Mouse (Mus musculus) kidney, embryonic 14.5 days (tissue): ENCODE measurements at regions not wholly inside any gene's neighbourhood (a gene's known extent, or its start where the extent isn't known, plus 50 kb on each side); places are given as distances from the start of the nearest gene placed in this dataset.
"Not testable (repeated sequence)": the region's sequence is repeated elsewhere in the genome, so short reads cannot be mapped to it uniquely, and the experiment has no call there.

Experiments
- ATAC-seq: fragments of 200-750 bp; cut with Nextera tagmentation; 2 replicates; pipeline ENCODE4 v1.8.0; 2017; ENCODE audit warnings: moderate number of reproducible peaks, mild to moderate bottlenecking, moderate TSS enrichment, moderate library complexity; ENCODE audit not compliant: low FRiP score, low TSS enrichment
- H3K27ac ChIP-seq: fragments of 300-500 bp; sonication (generic); 2 replicates; pipeline ENCODE4 v1.5.1; 2014; ENCODE audit warnings: low read depth, mild to moderate bottlenecking, low read length, moderate library complexity, mixed read lengths
- H3K27me3 ChIP-seq: fragments of 300-500 bp; sonication (generic); 2 replicates; pipeline ENCODE4 v1.6.1; 2014; ENCODE audit warnings: mild to moderate bottlenecking, low read length; ENCODE audit not compliant: control insufficient read depth, insufficient read depth
- H3K36me3 ChIP-seq: fragments of 300-500 bp; sonication (generic); 2 replicates; pipeline ENCODE4 v1.6.1; 2014; ENCODE audit warnings: low read length, mixed read lengths; ENCODE audit not compliant: control insufficient read depth, insufficient read depth
- H3K4me1 ChIP-seq: fragments of 300-500 bp; sonication (generic); 2 replicates; pipeline ENCODE4 v1.6.1; 2014; ENCODE audit warnings: low read length, mixed read lengths; ENCODE audit not compliant: control insufficient read depth, insufficient read depth
- H3K4me2 ChIP-seq: fragments of 300-500 bp; sonication (generic); replicated peaks from 2 replicates; pipeline ENCODE4 v1.6.1; 2014; ENCODE audit warnings: low read depth, mild to moderate bottlenecking, low read length
- H3K4me3 ChIP-seq: fragments of 300-500 bp; sonication (generic); 2 replicates; pipeline ENCODE4 v1.5.1; 2014; ENCODE audit warnings: mild to moderate bottlenecking, low read length
- H3K9ac ChIP-seq: fragments of 300-500 bp; sonication (generic); 2 replicates; pipeline ENCODE4 v1.6.1; 2014; ENCODE audit warnings: low read depth, mild to moderate bottlenecking, low read length, moderate library complexity
- H3K9me3 ChIP-seq: fragments of 300-500 bp; sonication (generic); 2 replicates; pipeline ENCODE4 v1.6.1; 2016; ENCODE audit warnings: low read length; ENCODE audit not compliant: control insufficient read depth
- WGBS: fragments of 180-500 bp; shearing (Covaris S2); extraction: QIAGEN DNeasy Blood & Tissue Kit; methylation state at CpG from one replicate; pipeline ENCODE4 v1.1.7; 2014; 5-methylcytosine and 5-hydroxymethylcytosine counted together

DNA sequence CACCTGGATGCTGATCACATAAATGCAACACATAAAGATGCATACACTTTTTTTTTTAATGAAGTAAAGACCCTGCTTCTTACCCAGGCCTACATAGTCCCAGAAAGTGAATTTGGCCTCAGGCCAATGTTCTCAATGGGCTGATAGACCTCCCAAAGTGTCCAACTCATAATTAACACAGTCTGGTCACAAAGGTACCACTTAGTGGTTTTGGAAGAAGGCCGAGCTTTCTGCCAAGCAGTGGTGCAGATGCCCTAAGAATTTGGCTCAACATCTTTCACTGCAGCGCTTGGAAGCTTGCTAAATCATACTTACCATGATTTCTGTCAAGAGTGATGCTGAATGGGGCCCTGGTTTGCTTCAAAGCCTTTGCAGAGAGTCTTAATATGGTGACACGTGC lies 706.4 kb upstream of the Rag2 start:
- H3K4me3 ChIP-seq = no peak overlapping the region
- no peak for ATAC-seq
- no peaks in the 10 kb centered on the region for H3K36me3 ChIP-seq
- no peaks in the 10 kb centered on the region for H3K27me3 ChIP-seq
- 89% methylated on average over 3 of the region's 3 CpGs for WGBS
- H3K9ac ChIP-seq = no peak overlapping the region
- no peaks in the 10 kb centered on the region for H3K9me3 ChIP-seq
- no peak overlapping the region for H3K4me2 ChIP-seq
- H3K27ac ChIP-seq = no peak overlapping the region
- no peaks in the 10 kb centered on the region for H3K4me1 ChIP-seq

DNA sequence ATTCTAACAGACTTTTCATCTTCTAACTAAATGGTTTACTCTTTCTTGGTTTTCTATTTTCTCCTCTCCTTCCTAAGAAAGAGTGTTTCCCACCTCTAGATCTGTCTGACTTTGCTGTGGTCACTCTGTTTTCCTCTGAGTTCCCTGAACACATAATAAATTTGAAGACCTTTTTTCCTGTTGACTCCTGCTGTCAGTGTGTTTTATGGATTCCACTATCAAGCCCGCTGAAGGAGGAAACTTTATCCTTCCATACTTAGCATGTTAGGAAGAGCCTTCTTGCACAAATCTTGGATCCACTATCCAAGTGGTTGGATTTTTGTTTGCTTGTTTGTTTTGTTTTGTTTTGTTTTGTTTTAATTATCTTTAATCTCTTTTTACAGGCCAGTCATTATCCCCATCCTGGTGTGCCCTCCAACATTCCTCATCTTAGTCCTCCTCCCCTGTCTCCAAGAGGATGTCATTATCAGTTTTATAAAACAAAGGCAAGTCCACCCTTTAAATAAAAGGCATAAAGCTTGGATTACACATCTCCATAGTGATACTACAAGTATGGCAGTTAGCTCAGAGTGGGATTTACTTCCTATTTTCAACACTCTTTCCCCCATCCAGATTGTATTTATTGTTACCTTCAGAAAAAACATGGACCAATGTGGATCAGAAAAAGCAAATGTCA lies 704.8 kb upstream of the Rag2 start:
- no peak overlapping the region for H3K9ac ChIP-seq
- WGBS = 20% methylated on average over 1 of the region's 1 CpGs

DNA sequence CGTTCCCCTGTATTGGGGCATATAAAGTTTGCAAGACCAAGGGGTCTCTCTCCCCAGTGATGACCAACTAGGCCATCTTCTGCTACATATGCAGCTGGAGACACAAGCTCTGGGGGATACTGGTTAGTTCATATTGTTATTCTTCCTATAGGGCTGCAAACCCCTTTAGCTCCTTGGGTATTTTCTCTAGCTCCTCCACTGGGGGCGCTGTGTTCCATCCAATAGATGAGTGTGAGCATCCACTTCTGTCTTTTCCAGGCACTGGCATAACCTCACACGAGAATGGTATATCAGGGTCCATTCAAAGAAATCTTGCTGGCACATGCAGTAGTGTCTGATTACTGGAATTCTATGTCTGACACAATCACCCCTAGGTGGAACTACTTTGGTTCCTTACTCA lies 675.9 kb upstream of the Rag2 start:
- not testable (repeated sequence) for H3K4me1 ChIP-seq, ATAC-seq, H3K9ac ChIP-seq, H3K27me3 ChIP-seq, H3K27ac ChIP-seq, H3K9me3 ChIP-seq, H3K4me3 ChIP-seq, H3K4me2 ChIP-seq, H3K36me3 ChIP-seq
- WGBS = 48% methylated on average over 3 of the region's 3 CpGs

More for the DNA sequence above, 704.8 kb upstream of the Rag2 start:
- H3K36me3 ChIP-seq = no peaks in the 10 kb centered on the region
- no peak overlapping the region for H3K4me2 ChIP-seq
- no peaks in the 10 kb centered on the region for H3K9me3 ChIP-seq
- no peaks in the 10 kb centered on the region for H3K27me3 ChIP-seq
- no peak overlapping the region for H3K4me3 ChIP-seq
- H3K4me1 ChIP-seq = no peaks in the 10 kb centered on the region
- H3K27ac ChIP-seq = no peak overlapping the region
- ATAC-seq = peak; percentile 81; the same call in 1 of the 2 replicates

DNA sequence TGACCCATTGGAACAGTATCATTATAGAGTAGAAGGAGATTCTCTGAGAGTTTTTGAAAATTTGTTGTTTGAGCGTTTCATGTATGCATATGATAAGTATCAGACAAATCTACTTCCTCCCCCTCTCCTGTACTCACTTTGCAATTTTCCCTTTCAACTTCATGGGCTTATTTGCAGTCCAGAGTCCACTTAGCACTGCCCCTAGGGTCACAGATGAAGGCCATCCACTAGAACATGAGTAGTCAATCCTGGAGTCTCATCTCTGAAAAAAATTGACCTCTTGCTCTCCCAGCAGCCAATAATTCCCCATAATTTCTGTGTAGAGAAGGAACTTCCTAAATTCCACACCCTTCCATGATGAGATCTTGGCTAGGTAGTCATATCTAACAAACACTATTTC lies 665.1 kb upstream of the Rag2 start:
- WGBS = 63% methylated on average over 1 of the region's 1 CpGs
- no peaks in the 10 kb centered on the region for H3K4me1 ChIP-seq
- ATAC-seq = no peak

GRCm38 (mm10) chr2:100964584-100964983 lies 659.9 kb upstream of the Rag2 start:
- no peaks in the 10 kb centered on the region for H3K4me1 ChIP-seq
- no peak overlapping the region for H3K9ac ChIP-seq
- H3K27ac ChIP-seq = no peak overlapping the region
- no peak for ATAC-seq
- H3K27me3 ChIP-seq = no peaks in the 10 kb centered on the region
- H3K9me3 ChIP-seq = no peaks in the 10 kb centered on the region
- no peaks in the 10 kb centered on the region for H3K36me3 ChIP-seq
- no peak overlapping the region for H3K4me2 ChIP-seq
- H3K4me3 ChIP-seq = no peak overlapping the region
- 93% methylated on average over 2 of the region's 2 CpGs for WGBS

More for the DNA sequence above, 665.1 kb upstream of the Rag2 start:
- Histone ChIP-seq H3K9me3 (no peaks in the 10 kb centered on the region), H3K27me3 (no peaks in the 10 kb centered on the region), H3K4me2 (no peak overlapping the region), H3K9ac (no peak overlapping the region), H3K4me3 (no peak overlapping the region), H3K36me3 (no peaks in the 10 kb centered on the region), H3K27ac (no peak overlapping the region)

GRCm38 (mm10) chr2:100977202-100977601 lies 647.3 kb upstream of the Rag2 start:
- peak; percentile 64; the same call in 1 of the 2 replicates for ATAC-seq
- H3K4me1 ChIP-seq = no peaks in the 10 kb centered on the region
- H3K9ac ChIP-seq = no peak overlapping the region
- H3K36me3 ChIP-seq = no peaks in the 10 kb centered on the region
- no peaks in the 10 kb centered on the region for H3K27me3 ChIP-seq
- H3K27ac ChIP-seq = no peak overlapping the region
- no peak overlapping the region for H3K4me2 ChIP-seq
- no peak overlapping the region for H3K4me3 ChIP-seq
- no peaks in the 10 kb centered on the region for H3K9me3 ChIP-seq

GRCm38 (mm10) chr2:100982362-100982761 lies 642.2 kb upstream of the Rag2 start:
- Histone ChIP-seq H3K36me3 (no peaks in the 10 kb centered on the region), H3K27me3 (no peaks in the 10 kb centered on the region), H3K4me2 (no peak overlapping the region), H3K9me3 (no peaks in the 10 kb centered on the region), H3K27ac (no peak overlapping the region), H3K4me3 (no peak overlapping the region), H3K4me1 (no peaks in the 10 kb centered on the region), H3K9ac (no peak overlapping the region)
- WGBS = 14% methylated on average over 1 of the region's 1 CpGs
- ATAC-seq = peak; percentile 82; the same call in 1 of the 2 replicates

DNA sequence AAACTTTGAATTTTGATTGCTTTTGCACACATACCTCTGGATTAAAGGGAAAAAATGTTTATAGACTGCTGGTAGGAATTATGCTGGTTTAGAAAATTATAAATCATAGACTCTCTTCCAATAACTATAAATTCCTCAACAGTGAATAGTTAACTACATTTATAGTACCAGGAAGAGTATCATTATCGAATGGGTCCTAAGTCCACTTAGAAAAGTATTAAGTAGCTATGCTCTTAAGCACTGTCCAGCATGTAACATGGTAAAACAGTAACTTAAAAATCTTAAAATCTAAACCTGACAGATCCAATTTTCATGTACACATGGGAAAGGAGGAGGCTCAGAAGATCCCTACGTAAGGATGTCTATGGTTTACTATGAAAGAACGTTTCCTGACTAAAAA lies 609.2 kb upstream of the Rag2 start:
- no peaks in the 10 kb centered on the region for H3K9me3 ChIP-seq
- no peak for ATAC-seq

DNA sequence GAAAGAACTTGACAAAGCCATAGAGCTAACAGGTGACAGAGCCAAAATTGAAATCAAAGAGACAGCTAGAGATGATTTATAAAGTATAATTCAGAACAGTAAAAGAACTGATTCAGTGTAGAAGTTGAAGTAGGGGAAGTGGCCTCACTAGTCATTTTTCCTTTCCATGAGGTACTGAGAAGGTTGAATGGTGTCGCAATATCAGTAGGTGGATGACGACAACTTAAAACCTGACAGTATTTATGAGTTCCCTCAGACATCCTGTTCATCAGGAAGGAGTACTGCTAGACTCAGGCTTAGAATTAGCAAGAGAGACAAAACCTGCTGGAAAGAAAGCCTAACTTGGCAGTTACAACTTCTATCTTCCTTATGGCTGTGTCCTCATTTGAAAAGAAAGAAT lies 605.1 kb upstream of the Rag2 start:
- no peak overlapping the region for H3K4me2 ChIP-seq
- ATAC-seq = no peak
- H3K27me3 ChIP-seq = no peaks in the 10 kb centered on the region
- no peaks in the 10 kb centered on the region for H3K4me1 ChIP-seq
- 72% methylated on average over 2 of the region's 2 CpGs for WGBS
- no peak overlapping the region for H3K4me3 ChIP-seq
- no peaks in the 10 kb centered on the region for H3K36me3 ChIP-seq
- no peak overlapping the region for H3K9ac ChIP-seq
- no peaks in the 10 kb centered on the region for H3K9me3 ChIP-seq
- H3K27ac ChIP-seq = no peak overlapping the region

More for the DNA sequence above, 609.2 kb upstream of the Rag2 start:
- Histone ChIP-seq H3K4me3 (no peak overlapping the region), H3K9ac (no peak overlapping the region), H3K4me2 (no peak overlapping the region), H3K4me1 (no peaks in the 10 kb centered on the region), H3K36me3 (no peaks in the 10 kb centered on the region), H3K27ac (no peak overlapping the region), H3K27me3 (no peaks in the 10 kb centered on the region)
- WGBS = 93% methylated on average over 3 of the region's 3 CpGs
